Mouse (Mus musculus): ENCODE measurements around the gene Flnb. TPM values are rescaled to one million over a fixed set of nuclear protein-coding genes. Genes with fewer than 3 reads are reported as not detected.
A peak's percentile ranks its signal among the peaks of the same experiment; 100 is the strongest.

The Flnb gene
- total RNA-seq, 4 experiments from 2014 or later: 27.6 to 79.3 (median 41.4) TPM

- no peak for DNase-seq (ENCODE audit: low spot score in 2 of 2)
These were observed 125.5 kb downstream of the Flnb start for GRCm38 (mm10) chr14:7943101-7943800.

- no peak for DNase-seq (ENCODE audit: low spot score in 2 of 2)
These were observed 126.0 kb downstream of the Flnb start for GRCm38 (mm10) chr14:7943801-7944135.

- DNase-seq (ENCODE audit: low spot score in 2 of 2): no peak
These were observed 126.7 kb downstream of the Flnb start for GRCm38 (mm10) chr14:7944349-7945039.

GRCm38 (mm10) chr14:7945261-7945660 lies 127.5 kb downstream of the Flnb start:
- no peak for DNase-seq (ENCODE audit: low spot score in 2 of 2)

GRCm38 (mm10) chr14:7951234-7951633 lies 133.5 kb downstream of the Flnb start:
- DNase-seq (ENCODE audit: low spot score in 2 of 2): no peak

- DNase-seq (ENCODE audit: low spot score in 2 of 2): no peak
These were observed 135.0 kb downstream of the Flnb start for GRCm38 (mm10) chr14:7952610-7953254.

- no peak for DNase-seq (ENCODE audit: low spot score in 2 of 2)
These were observed 136.3 kb downstream of the Flnb start for GRCm38 (mm10) chr14:7954071-7954471.

GRCm38 (mm10) chr14:7956427-7956826 lies 138.7 kb downstream of the Flnb start:
- DNase-seq (ENCODE audit: low spot score in 2 of 2): no peak

GRCm38 (mm10) chr14:7957049-7957448 lies 139.3 kb downstream of the Flnb start, which contains the start of gene Gm45521:
Gene Gm45521, plus strand, starts transcription at chr14:7957288.
- no peak for DNase-seq (ENCODE audit: low spot score in 2 of 2)

GRCm38 (mm10) chr14:7960616-7961015 lies 142.9 kb downstream of the Flnb start:
- no peak for DNase-seq (ENCODE audit: low spot score in 2 of 2)

GRCm38 (mm10) chr14:7961714-7962113 lies 144.0 kb downstream of the Flnb start:
- no peak for DNase-seq (ENCODE audit: low spot score in 2 of 2)

GRCm38 (mm10) chr14:7962626-7963025 lies 144.9 kb downstream of the Flnb start:
- DNase-seq (ENCODE audit: low spot score in 2 of 2): no peak

GRCm38 (mm10) chr14:7963160-7963559 lies 145.4 kb downstream of the Flnb start:
- no peak for DNase-seq (ENCODE audit: low spot score in 2 of 2)

- peak in 1 of 2 experiments; percentile 45 for DNase-seq (ENCODE audit: low spot score in 2 of 2)
These were observed 146.6 kb downstream of the Flnb start for GRCm38 (mm10) chr14:7964219-7964889.

- no peak for DNase-seq (ENCODE audit: low spot score in 2 of 2)
These were observed 154.2 kb downstream of the Flnb start for GRCm38 (mm10) chr14:7971889-7972493.

GRCm38 (mm10) chr14:7974643-7975042 lies 156.9 kb downstream of the Flnb start:
- DNase-seq (ENCODE audit: low spot score in 2 of 2): no peak

GRCm38 (mm10) chr14:7975177-7975576 lies 157.4 kb downstream of the Flnb start:
- DNase-seq (ENCODE audit: low spot score in 2 of 2): no peak

- no peak for DNase-seq (ENCODE audit: low spot score in 2 of 2)
These were observed 159.7 kb downstream of the Flnb start for GRCm38 (mm10) chr14:7977471-7977870.

- DNase-seq (ENCODE audit: low spot score in 2 of 2): no peak
These were observed 160.4 kb downstream of the Flnb start for GRCm38 (mm10) chr14:7978183-7978582.

GRCm38 (mm10) chr14:7981226-7981625 lies 163.5 kb downstream of the Flnb start:
- DNase-seq (ENCODE audit: low spot score in 2 of 2): no peak

- no peak for DNase-seq (ENCODE audit: low spot score in 2 of 2)
These were observed 169.2 kb downstream of the Flnb start for GRCm38 (mm10) chr14:7986913-7987312.

All from left cerebral cortex, adult 8-10 months (tissue).